Mouse (Mus musculus) neutrophil, adult 65 days (primary cell): ENCODE data around the gene Eid3. TPM values are rescaled to one million over a fixed set of nuclear protein-coding genes. Genes with fewer than 3 reads are reported as not detected.

Experiments used
- total RNA-seq: library from RNA; stranded (reverse); gene quantifications from 2 replicates; pipeline ENCODE4 v1.2.4, GENCODE M21; 2023

Gene Eid3
- 16.2 and 25.6 TPM in 2 replicates for total RNA-seq

DNA sequence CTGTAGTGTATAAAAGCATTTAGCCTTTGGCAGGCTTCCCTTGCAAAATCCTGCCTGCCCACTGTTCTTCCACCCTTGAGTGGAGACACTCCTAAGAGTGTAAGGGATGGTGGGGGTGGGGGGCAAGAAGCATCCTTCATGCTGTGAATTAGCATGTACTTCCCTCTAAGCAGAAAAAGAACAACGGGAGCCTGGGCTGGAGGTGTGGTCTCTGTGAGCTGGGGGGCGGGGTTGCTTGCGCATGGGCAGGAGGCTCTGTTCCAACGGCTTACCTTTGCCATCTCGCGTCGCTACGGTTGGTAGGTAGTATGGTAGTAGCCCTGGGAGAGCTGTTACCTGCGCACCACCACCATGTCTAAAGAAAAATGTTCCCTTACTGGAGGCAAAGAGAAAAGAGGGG, at the start of gene Eid3:
Eid3 (plus strand) TSS at position 271 of the 400 bp plus-strand sequence.

DNA sequence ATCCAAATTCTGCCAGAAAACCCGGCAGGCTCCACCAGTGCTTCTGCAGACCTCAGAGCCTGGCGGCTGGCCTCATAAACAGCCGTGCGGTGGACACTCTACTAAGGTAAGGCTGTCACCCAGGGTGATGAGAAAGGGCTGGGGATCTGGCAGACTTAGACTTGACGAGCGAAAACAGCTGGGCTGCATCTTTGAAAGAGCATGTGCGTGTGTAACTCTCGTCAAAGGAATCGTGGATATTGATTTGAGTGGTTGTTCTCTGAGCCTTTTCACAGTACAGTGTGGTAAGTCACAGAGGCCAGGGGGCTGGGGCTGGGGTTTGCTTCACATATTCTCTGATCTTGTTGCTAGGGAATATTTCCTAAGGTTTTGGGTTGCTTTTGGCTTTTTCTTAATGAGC, 32.5 kb upstream of the Eid3 start, which contains the start of gene Txnrd1:
Txnrd1 (plus strand) TSS at position 26 of the 400 bp plus-strand sequence.

Other genes starting within 250 kb of the Eid3 start
- 2.5 and 3.6 TPM in 2 replicates for gene 1190007I07Rik, start 243.4 kb upstream of the Eid3 start, total RNA-seq
- 55.1 and 62.2 TPM in 2 replicates for gene Tdg, start 236.8 kb upstream of the Eid3 start, total RNA-seq
- 0.98 and 1.8 TPM in 2 replicates for gene Glt8d2, start 176.0 kb upstream of the Eid3 start, total RNA-seq
- gene Hcfc2, start 170.5 kb upstream of the Eid3 start, total RNA-seq: 28.0 and 30.6 TPM in 2 replicates
- 31.5 and 32.3 TPM in 2 replicates for gene Nfyb, start 102.5 kb upstream of the Eid3 start, total RNA-seq
- gene Txnrd1, start 32.7 kb upstream of the Eid3 start, total RNA-seq: 57.5 and 61.0 TPM in 2 replicates
- gene Chst11, start 118.9 kb downstream of the Eid3 start, total RNA-seq: 27.4 and 30.3 TPM in 2 replicates